Mouse (Mus musculus) limb, embryonic 15.5 days (tissue): ENCODE results near the gene Hoxd9. TPM values are rescaled to one million over a fixed set of nuclear protein-coding genes. Genes with fewer than 3 reads are reported as not detected.

ENCODE experiments used
- ATAC-seq: fragments of 200-750 bp; cut with Nextera tagmentation; 2 replicates; pipeline ENCODE4 v1.8.0; 2017; ENCODE audit warnings: low read depth, moderate TSS enrichment; ENCODE audit not compliant: insufficient number of reproducible peaks, low FRiP score, low TSS enrichment
- H3K27ac ChIP-seq: fragments of 300-500 bp; sonication (generic); 2 replicates; pipeline ENCODE4 v1.5.1; 2015; ENCODE audit warnings: moderate library complexity, mild to moderate bottlenecking, inconsistent platforms
- H3K27me3 ChIP-seq: fragments of 300-500 bp; sonication (generic); 2 replicates; pipeline ENCODE4 v1.6.1; 2015; ENCODE audit warnings: inconsistent platforms
- H3K36me3 ChIP-seq: fragments of 300-500 bp; sonication (generic); 2 replicates; pipeline ENCODE4 v1.6.1; 2015; ENCODE audit warnings: inconsistent platforms
- H3K4me1 ChIP-seq: fragments of 300-500 bp; sonication (generic); 2 replicates; pipeline ENCODE4 v1.6.1; 2015; ENCODE audit warnings: inconsistent platforms
- H3K4me2 ChIP-seq: fragments of 300-500 bp; sonication (generic); 2 replicates; pipeline ENCODE4 v1.6.1; 2015; ENCODE audit warnings: mild to moderate bottlenecking, inconsistent platforms
- H3K4me3 ChIP-seq: fragments of 300-500 bp; sonication (generic); 2 replicates; pipeline ENCODE4 v1.5.1; 2015; ENCODE audit warnings: mild to moderate bottlenecking, inconsistent platforms
- H3K9ac ChIP-seq: fragments of 300-500 bp; sonication (generic); 2 replicates; pipeline ENCODE4 v1.6.1; 2015; ENCODE audit warnings: inconsistent platforms
- H3K9me3 ChIP-seq: fragments of 300-500 bp; sonication (generic); 2 replicates; pipeline ENCODE4 v1.6.1; 2016; ENCODE audit warnings: inconsistent platforms
- WGBS: fragments of 180-500 bp; shearing (Covaris S2); methylation state at CpG from one replicate; pipeline ENCODE4 v1.1.7; 2015; 5-methylcytosine and 5-hydroxymethylcytosine counted together
- polyA plus RNA-seq: library from polyadenylated mRNA; unstranded; fragments of >200 nt; fragmentation: Nextera tagmentation; extraction: Ambion mirVana; gene quantifications from 2 replicates; pipeline ENCODE4 v1.2.1, GENCODE M21; 2015

Gene Hoxd9
- polyA plus RNA-seq, 1 experiment from 2014 or later = 7.1 TPM

GRCm38 (mm10) chr2:74659507-74660005 is 38.0 kb upstream of the Hoxd9 start, which contains the start of gene Evx2:
TSS of gene Evx2 (minus strand) at chr2:74659557.
- no peak for ATAC-seq
- Histone ChIP-seq H3K27ac (peak within 1 kb of the TSS; percentile 89), H3K36me3 (no peaks in the 10 kb centered on the region), H3K4me1 (peaks cover 36% of the 10 kb centered on the region), H3K4me2 (peak within 1 kb of the TSS; percentile 56), H3K9me3 (no peaks in the 10 kb centered on the region), H3K27me3 (peaks cover 71% of the 10 kb centered on the region), H3K9ac (peak within 1 kb of the TSS; percentile 52), H3K4me3 (peak within 1 kb of the TSS; percentile 46)
- WGBS = 2% methylated on average over 28 of the region's 28 CpGs

GRCm38 (mm10) chr2:74660421-74661375 is 36.8 kb upstream of the Hoxd9 start:
- Histone ChIP-seq H3K9ac (peak overlapping the region; percentile 52), H3K27ac (peak overlapping the region; percentile 89), H3K27me3 (peaks cover 69% of the 10 kb centered on the region), H3K4me2 (peak overlapping the region; percentile 56), H3K4me1 (peaks cover 28% of the 10 kb centered on the region), H3K9me3 (no peaks in the 10 kb centered on the region), H3K4me3 (peak overlapping the region; percentile 46), H3K36me3 (no peaks in the 10 kb centered on the region)
- no peak; the same call in none of the 2 replicates for ATAC-seq
- WGBS = 2% methylated on average over 30 of the region's 30 CpGs

GRCm38 (mm10) chr2:74661685-74662084 is 35.8 kb upstream of the Hoxd9 start:
- Histone ChIP-seq H3K27me3 (peaks cover 70% of the 10 kb centered on the region), H3K9ac (0 out of 2 replicates have a peak overlapping the region, but pooled peaks have one; percentile 20), H3K9me3 (no peaks in the 10 kb centered on the region), H3K4me2 (peak overlapping the region; percentile 56), H3K4me3 (peak overlapping the region; percentile 46), H3K27ac (peak overlapping the region; percentile 89), H3K36me3 (no peaks in the 10 kb centered on the region), H3K4me1 (peaks cover 22% of the 10 kb centered on the region)
- ATAC-seq = peak; percentile 22; the same call in 1 of the 2 replicates
- WGBS = under 1% methylated on average over 14 of the region's 14 CpGs

- 1% methylated on average over 18 of the region's 18 CpGs for WGBS
- peaks cover 73% of the 10 kb centered on the region for H3K27me3 ChIP-seq
Measured at GRCm38 (mm10) chr2:74663291-74663925, 34.1 kb upstream of the Hoxd9 start.

GRCm38 (mm10) chr2:74666411-74666810 is 31.1 kb upstream of the Hoxd9 start:
- no peak for ATAC-seq
- Histone ChIP-seq H3K36me3 (no peaks in the 10 kb centered on the region), H3K4me1 (peaks cover 20% of the 10 kb centered on the region), H3K27me3 (peaks cover 66% of the 10 kb centered on the region), H3K9ac (no peak overlapping the region; the same call in 1 of the 2 replicates), H3K4me2 (peak overlapping the region; percentile 35; the same call in 1 of the 2 replicates), H3K9me3 (no peaks in the 10 kb centered on the region), H3K4me3 (peak overlapping the region; percentile 21), H3K27ac (peak overlapping the region; percentile 74)
- WGBS = 11% methylated on average over 7 of the region's 7 CpGs

More at GRCm38 (mm10) chr2:74663291-74663925, 34.1 kb upstream of the Hoxd9 start:
- ATAC-seq = no peak
- Histone ChIP-seq H3K9ac (no peak overlapping the region), H3K36me3 (no peaks in the 10 kb centered on the region), H3K27ac (peak overlapping the region; percentile 62), H3K4me3 (peak overlapping the region; percentile 19), H3K4me2 (peak overlapping the region; percentile 46), H3K4me1 (peaks cover 27% of the 10 kb centered on the region), H3K9me3 (no peaks in the 10 kb centered on the region)

GRCm38 (mm10) chr2:74667191-74667841 is 30.2 kb upstream of the Hoxd9 start:
- Histone ChIP-seq H3K27ac (peak overlapping the region; percentile 91), H3K4me2 (peak overlapping the region; percentile 66), H3K36me3 (no peaks in the 10 kb centered on the region), H3K27me3 (peaks cover 57% of the 10 kb centered on the region), H3K9me3 (no peaks in the 10 kb centered on the region), H3K9ac (peak overlapping the region; percentile 35), H3K4me1 (peaks cover 15% of the 10 kb centered on the region), H3K4me3 (peak overlapping the region; percentile 66)
- ATAC-seq = no peak
- WGBS = 3% methylated on average over 36 of the region's 36 CpGs

- H3K36me3 ChIP-seq = no peaks in the 10 kb centered on the region
- peak within 1 kb of the TSS; percentile 76 for H3K9ac ChIP-seq
- peaks cover 58% of the 10 kb centered on the region for H3K27me3 ChIP-seq
- peak within 1 kb of the TSS; percentile 66 for H3K4me2 ChIP-seq
- peak within 1 kb of the TSS; percentile 95 for H3K27ac ChIP-seq
- no peaks in the 10 kb centered on the region for H3K9me3 ChIP-seq
- ATAC-seq = peak; percentile 94
- H3K4me1 ChIP-seq = peaks cover 19% of the 10 kb centered on the region
- peak within 1 kb of the TSS; percentile 66 for H3K4me3 ChIP-seq
- 2% methylated on average over 19 of the region's 51 CpGs for WGBS
Measured at GRCm38 (mm10) chr2:74667842-74668357, 29.6 kb upstream of the Hoxd9 start, which contains the start of gene Hoxd13. TSS of gene Hoxd13 (plus strand) at chr2:74668310.

GRCm38 (mm10) chr2:74668370-74669229 is 28.9 kb upstream of the Hoxd9 start:
- H3K9me3 ChIP-seq = no peaks in the 10 kb centered on the region
- no peaks in the 10 kb centered on the region for H3K36me3 ChIP-seq
- peaks cover 23% of the 10 kb centered on the region for H3K4me1 ChIP-seq
- H3K4me3 ChIP-seq = peak overlapping the region; percentile 66
- peak overlapping the region; percentile 66 for H3K4me2 ChIP-seq
- WGBS = under 1% methylated on average over 56 of the region's 74 CpGs
- no peak for ATAC-seq
- H3K9ac ChIP-seq = peak overlapping the region; percentile 76
- H3K27me3 ChIP-seq = peaks cover 55% of the 10 kb centered on the region
- peak overlapping the region; percentile 95 for H3K27ac ChIP-seq

GRCm38 (mm10) chr2:74669230-74669578 is 28.3 kb upstream of the Hoxd9 start:
- 8% methylated on average over 3 of the region's 3 CpGs for WGBS
- no peaks in the 10 kb centered on the region for H3K9me3 ChIP-seq
- peak overlapping the region; percentile 66; the same call in 1 of the 2 replicates for H3K4me2 ChIP-seq
- peak overlapping the region; percentile 95 for H3K27ac ChIP-seq
- peak overlapping the region; percentile 76 for H3K9ac ChIP-seq
- H3K4me3 ChIP-seq = peak overlapping the region; percentile 66
- H3K27me3 ChIP-seq = peaks cover 55% of the 10 kb centered on the region
- peaks cover 27% of the 10 kb centered on the region for H3K4me1 ChIP-seq
- no peaks in the 10 kb centered on the region for H3K36me3 ChIP-seq
- ATAC-seq = no peak

GRCm38 (mm10) chr2:74669650-74670235 is 27.8 kb upstream of the Hoxd9 start:
- ATAC-seq = no peak
- Histone ChIP-seq H3K36me3 (no peaks in the 10 kb centered on the region), H3K27ac (peak overlapping the region; percentile 65), H3K4me3 (peak overlapping the region; percentile 66), H3K27me3 (peaks cover 55% of the 10 kb centered on the region), H3K9ac (peak overlapping the region; percentile 76), H3K4me1 (peaks cover 32% of the 10 kb centered on the region), H3K4me2 (peak overlapping the region; percentile 66; the same call in 1 of the 2 replicates), H3K9me3 (no peaks in the 10 kb centered on the region)
- WGBS = 9% methylated on average over 14 of the region's 14 CpGs
